Mouse (Mus musculus): ENCODE measurements around the gene Nono. TPM values are rescaled to one million over a fixed set of nuclear protein-coding genes. Genes with fewer than 3 reads are reported as not detected.
"Not testable (repeated sequence)": the region's sequence is repeated elsewhere in the genome, so short reads cannot be mapped to it uniquely, and the experiment has no call there.

Nono gene
- polyA plus RNA-seq, 1 experiment from 2014 or later = 298 TPM

- H3K4me3 ChIP-seq = peak within 1 kb of the TSS; percentile 60
- no peaks in the 10 kb centered on the region for H3K36me3 ChIP-seq
- H3K9me3 ChIP-seq = no peaks in the 10 kb centered on the region
- ATAC-seq (ENCODE audit: low FRiP score, low read depth) = no peak
- peak within 1 kb of the TSS; percentile 51 for H3K9ac ChIP-seq
- H3K4me1 ChIP-seq (replicated peaks) = peaks cover 24% of the 10 kb centered on the region
- WGBS = 26% methylated on average over 4 of the region's 4 CpGs
- H3K27me3 ChIP-seq = no peaks in the 10 kb centered on the region
- H3K4me2 ChIP-seq = peak within 1 kb of the TSS; percentile 66
- H3K27ac ChIP-seq (replicated peaks) = peak within 1 kb of the TSS; percentile 89
These were observed 8.4 kb upstream of the Nono start, which contains the start of gene Zmym3 for GRCm38 (mm10) chrX:101420700-101421095. Gene Zmym3 (minus strand): TSS chrX:101420849.

DNA sequence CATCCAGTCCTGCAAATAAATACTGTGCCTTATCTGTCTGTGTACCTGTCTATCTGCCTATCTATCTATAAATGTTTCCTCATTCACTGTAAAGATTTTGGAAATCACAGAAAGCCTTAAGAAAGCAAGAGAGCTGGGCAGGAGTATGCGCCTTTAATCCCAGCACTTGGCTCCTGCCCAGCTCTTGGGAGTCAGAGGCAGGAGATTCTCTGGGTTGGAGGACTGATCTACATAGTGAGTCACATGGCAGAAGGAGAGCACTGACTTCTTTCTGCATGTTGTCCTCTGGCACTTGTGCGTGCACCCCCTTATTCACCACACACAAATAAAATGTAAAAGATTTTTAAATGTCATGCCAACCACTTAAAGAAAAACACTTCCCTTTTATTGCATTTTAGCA lies 5.7 kb upstream of the Nono start:
- Histone ChIP-seq H3K4me2 (no peak overlapping the region), H3K27me3 (no peaks in the 10 kb centered on the region), H3K27ac (replicated peaks) (no peak overlapping the region), H3K9ac (no peak overlapping the region), H3K36me3 (no peaks in the 10 kb centered on the region), H3K9me3 (no peaks in the 10 kb centered on the region), H3K4me3 (no peak overlapping the region), H3K4me1 (replicated peaks) (peaks cover 8% of the 10 kb centered on the region)
- no peak for ATAC-seq (ENCODE audit: low FRiP score, low read depth)
- WGBS = 82% methylated on average over 2 of the region's 2 CpGs

GRCm38 (mm10) chrX:101427774-101428173 lies 1.3 kb upstream of the Nono start:
- peaks cover 12% of the 10 kb centered on the region for H3K4me1 ChIP-seq (replicated peaks)
- H3K27ac ChIP-seq (replicated peaks) = no peak overlapping the region
- no peaks in the 10 kb centered on the region for H3K9me3 ChIP-seq
- H3K4me2 ChIP-seq = no peak overlapping the region
- H3K27me3 ChIP-seq = no peaks in the 10 kb centered on the region
- H3K4me3 ChIP-seq = no peak overlapping the region
- ATAC-seq (ENCODE audit: low FRiP score, low read depth) = no peak
- H3K9ac ChIP-seq = no peak overlapping the region
- WGBS = 6% methylated on average over 1 of the region's 1 CpGs
- 0 out of 2 replicates have a peak, but pooled peaks cover 4% of the 10 kb centered on the region for H3K36me3 ChIP-seq

- no peak for ATAC-seq (ENCODE audit: low FRiP score, low read depth)
- peak overlapping the region; percentile 35 for H3K4me3 ChIP-seq
- H3K4me1 ChIP-seq (replicated peaks) = peaks cover 12% of the 10 kb centered on the region
- 26% methylated on average over 7 of the region's 7 CpGs for WGBS
- H3K27ac ChIP-seq (replicated peaks) = peak overlapping the region; percentile 93
- H3K27me3 ChIP-seq = no peaks in the 10 kb centered on the region
- H3K9ac ChIP-seq = no peak overlapping the region
- peak overlapping the region; percentile 52 for H3K4me2 ChIP-seq
- H3K9me3 ChIP-seq = no peaks in the 10 kb centered on the region
- H3K36me3 ChIP-seq = 0 out of 2 replicates have a peak, but pooled peaks cover 4% of the 10 kb centered on the region
These were observed 355 bp upstream of the Nono start for GRCm38 (mm10) chrX:101428785-101429141.

- Histone ChIP-seq H3K9ac (peak overlapping the region; percentile 72), H3K27ac (replicated peaks) (peak overlapping the region; percentile 93), H3K27me3 (no peaks in the 10 kb centered on the region), H3K9me3 (no peaks in the 10 kb centered on the region), H3K4me3 (peak overlapping the region; percentile 67), H3K36me3 (0 out of 2 replicates have a peak, but pooled peaks cover 4% of the 10 kb centered on the region), H3K4me1 (replicated peaks) (peaks cover 12% of the 10 kb centered on the region), H3K4me2 (peak overlapping the region; percentile 56)
- ATAC-seq (ENCODE audit: low FRiP score, low read depth) = no peak; the same call in 1 of the 2 replicates
- 15% methylated on average over 14 of the region's 14 CpGs for WGBS
These were observed 858 bp downstream of the Nono start for GRCm38 (mm10) chrX:101429976-101430375.

- no peak within 1 kb of the TSS for H3K4me2 ChIP-seq
- H3K36me3 ChIP-seq = peaks cover 49% of the 10 kb centered on the region
- H3K4me1 ChIP-seq (replicated peaks) = no peaks in the 10 kb centered on the region
- 80% methylated on average over 4 of the region's 4 CpGs for WGBS
- H3K9ac ChIP-seq = no peak within 1 kb of the TSS
- H3K27me3 ChIP-seq = no peaks in the 10 kb centered on the region
- no peak within 1 kb of the TSS for H3K27ac ChIP-seq (replicated peaks)
- ATAC-seq (ENCODE audit: low FRiP score, low read depth) = no peak
- no peak within 1 kb of the TSS for H3K4me3 ChIP-seq
- H3K9me3 ChIP-seq = no peaks in the 10 kb centered on the region
These were observed 19.9 kb downstream of the Nono start, which contains the start of gene Itgb1bp2 for GRCm38 (mm10) chrX:101448886-101449475. Gene Itgb1bp2 (plus strand): TSS chrX:101449088.

DNA sequence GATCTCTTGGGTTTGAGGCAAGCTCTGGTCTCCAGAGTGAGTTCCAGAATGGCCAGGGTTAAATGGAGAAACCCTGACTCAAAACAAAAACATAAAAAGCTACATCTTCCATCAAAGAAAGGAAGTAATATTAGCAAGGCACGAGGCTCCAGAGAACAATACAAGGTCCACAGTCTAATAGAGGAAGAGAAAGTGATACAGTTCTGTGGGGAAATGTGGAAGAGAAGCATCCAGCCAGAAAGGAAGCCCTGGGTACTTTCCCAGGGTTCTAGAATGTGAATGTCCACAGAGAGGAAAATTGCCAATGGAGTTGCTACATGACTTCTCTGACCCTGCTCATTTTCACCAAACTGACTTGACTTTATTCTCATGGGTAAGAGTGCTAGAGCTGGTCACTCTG lies 22.0 kb downstream of the Nono start:
- H3K4me1 ChIP-seq (replicated peaks) = no peaks in the 10 kb centered on the region
- no peaks in the 10 kb centered on the region for H3K9me3 ChIP-seq
- no peaks in the 10 kb centered on the region for H3K27me3 ChIP-seq
- no peak overlapping the region for H3K27ac ChIP-seq (replicated peaks)
- H3K4me2 ChIP-seq = no peak overlapping the region
- H3K4me3 ChIP-seq = no peak overlapping the region
- peaks cover 28% of the 10 kb centered on the region for H3K36me3 ChIP-seq
- WGBS = 72% methylated on average over 1 of the region's 1 CpGs
- no peak for ATAC-seq (ENCODE audit: low FRiP score, low read depth)
- no peak overlapping the region for H3K9ac ChIP-seq

DNA sequence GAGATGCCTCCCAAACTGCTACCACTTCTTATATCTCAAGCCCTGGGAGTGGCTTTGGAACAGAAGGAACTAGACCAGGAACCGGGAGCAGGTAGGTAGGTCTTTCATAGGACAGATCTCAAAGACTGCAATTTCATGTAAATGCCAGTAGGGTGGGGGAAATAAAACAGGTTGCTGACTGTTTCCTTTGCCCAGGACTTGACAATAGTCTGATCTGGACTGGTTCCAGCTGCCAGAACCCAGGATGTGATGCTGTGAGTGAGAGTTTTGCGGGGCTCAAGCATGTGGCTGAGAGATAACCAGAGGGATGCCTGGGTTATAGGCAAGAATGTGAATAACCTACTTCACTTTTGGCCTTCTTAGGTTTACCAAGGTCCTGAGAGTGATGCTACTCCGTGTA lies 22.5 kb downstream of the Nono start:
- Histone ChIP-seq H3K4me2 (no peak overlapping the region), H3K9me3 (no peaks in the 10 kb centered on the region), H3K27ac (replicated peaks) (no peak overlapping the region), H3K36me3 (peaks cover 24% of the 10 kb centered on the region), H3K27me3 (no peaks in the 10 kb centered on the region), H3K9ac (no peak overlapping the region), H3K4me1 (replicated peaks) (no peaks in the 10 kb centered on the region), H3K4me3 (no peak overlapping the region)
- no peak for ATAC-seq (ENCODE audit: low FRiP score, low read depth)
- 86% methylated on average over 3 of the region's 3 CpGs for WGBS

- H3K9ac ChIP-seq = no peak overlapping the region
These were observed 43.1 kb downstream of the Nono start for GRCm38 (mm10) chrX:101472202-101472601.

DNA sequence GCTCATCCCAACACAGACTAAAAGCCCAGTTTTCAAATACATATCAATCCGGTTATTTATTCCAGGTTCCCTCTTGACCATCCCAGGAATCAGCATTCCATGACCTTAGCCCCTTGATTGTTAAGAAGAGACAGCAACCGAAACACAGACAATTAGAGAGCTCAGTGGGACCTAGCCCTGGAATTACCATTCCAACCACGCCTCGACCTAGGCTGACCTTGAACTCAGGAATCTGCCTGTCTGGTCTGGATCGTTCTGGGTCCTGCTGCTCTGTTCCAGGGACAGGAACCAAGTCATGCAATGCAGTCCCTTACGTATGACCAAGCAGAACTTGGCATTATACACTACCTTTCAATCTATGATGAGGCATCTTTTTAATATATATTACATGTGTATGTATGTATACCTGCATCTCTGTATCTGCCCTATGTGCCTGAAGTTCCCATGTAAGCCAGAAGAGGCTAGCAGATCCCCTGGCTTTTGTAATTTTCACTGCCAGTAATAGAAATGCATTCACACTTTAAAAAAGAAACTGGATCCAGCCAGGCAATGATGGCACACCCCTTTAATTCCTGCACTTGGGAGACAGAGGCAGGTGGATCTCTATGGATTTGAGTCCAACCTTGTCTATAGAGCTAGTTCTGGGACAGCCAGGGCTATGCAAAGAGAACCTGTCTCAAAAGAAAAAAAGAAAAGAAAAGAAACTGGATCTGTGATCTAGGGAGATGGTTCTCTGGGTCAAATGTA lies 52.7 kb downstream of the Nono start:
- WGBS = 77% methylated on average over 6 of the region's 6 CpGs
- H3K4me2 ChIP-seq = no peak overlapping the region
- no peak for ATAC-seq (ENCODE audit: low FRiP score, low read depth)
- no peak overlapping the region for H3K27ac ChIP-seq (replicated peaks)
- H3K27me3 ChIP-seq = no peaks in the 10 kb centered on the region
- H3K36me3 ChIP-seq = no peaks in the 10 kb centered on the region
- no peak overlapping the region for H3K4me3 ChIP-seq
- no peaks in the 10 kb centered on the region for H3K9me3 ChIP-seq
- H3K9ac ChIP-seq = no peak overlapping the region
- H3K4me1 ChIP-seq (replicated peaks) = no peaks in the 10 kb centered on the region

More at GRCm38 (mm10) chrX:101472202-101472601, 43.1 kb downstream of the Nono start:
- Histone ChIP-seq H3K27ac (replicated peaks) (no peak overlapping the region), H3K4me2 (no peak overlapping the region), H3K4me1 (replicated peaks) (no peaks in the 10 kb centered on the region), H3K27me3 (no peaks in the 10 kb centered on the region), H3K36me3 (no peaks in the 10 kb centered on the region), H3K4me3 (no peak overlapping the region), H3K9me3 (no peaks in the 10 kb centered on the region)
- WGBS = 92% methylated on average over 4 of the region's 4 CpGs
- no peak for ATAC-seq (ENCODE audit: low FRiP score, low read depth)

DNA sequence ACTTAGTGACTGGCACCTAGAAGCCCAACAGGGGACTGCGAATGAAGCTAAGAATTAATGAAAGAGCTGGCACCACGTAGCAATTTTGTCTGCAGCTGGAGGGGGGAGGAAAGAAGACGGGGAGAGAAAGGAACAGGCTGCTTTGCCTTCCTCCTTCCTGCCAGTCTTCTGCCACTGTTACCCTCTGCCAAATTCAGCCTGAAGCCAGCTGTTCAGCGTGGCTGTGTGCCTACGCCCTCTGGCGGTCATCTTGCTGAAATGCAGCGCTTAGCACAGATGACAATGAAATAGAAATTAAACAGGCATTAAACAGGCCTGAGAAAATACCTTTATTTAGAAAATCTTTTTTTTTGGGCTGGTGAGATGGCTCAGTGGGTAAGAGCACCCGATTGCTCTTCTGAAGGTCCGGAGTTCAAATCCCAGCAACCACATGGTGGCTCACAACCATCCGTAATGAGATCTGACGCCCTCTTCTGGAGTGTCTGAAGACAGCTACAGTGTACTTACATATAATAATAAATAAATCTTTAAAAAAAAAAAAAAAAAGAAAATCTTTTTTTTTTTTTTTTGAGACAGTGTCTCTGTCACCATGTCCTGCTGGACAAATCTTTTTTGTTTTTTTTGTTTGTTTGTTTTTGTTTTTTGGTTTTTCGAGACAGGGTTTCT lies 57.5 kb downstream of the Nono start:
- 24% methylated on average over 10 of the region's 12 CpGs for WGBS
- not testable (repeated sequence) for H3K27ac ChIP-seq (replicated peaks); H3K9ac ChIP-seq; H3K4me3 ChIP-seq; H3K9me3 ChIP-seq; H3K4me1 ChIP-seq (replicated peaks); H3K36me3 ChIP-seq; ATAC-seq (ENCODE audit: low FRiP score, low read depth); H3K27me3 ChIP-seq; H3K4me2 ChIP-seq
